Mouse (Mus musculus): Measurements from ENCODE around the gene Prrg1. TPM values are rescaled to one million over a fixed set of nuclear protein-coding genes. Genes with fewer than 3 reads are reported as not detected.
"Not testable (repeated sequence)": the region's sequence is repeated elsewhere in the genome, so short reads cannot be mapped to it uniquely, and the experiment has no call there.

Prrg1 gene
- total RNA-seq (2018; cell fraction: chromatin; rRNA removed), result 10 to 100 TPM in 18 of 26 experiments, 1 to 10 TPM in 8; 1.2 to 33.6 (median 13.8) TPM
- 10 to 100 TPM in 2 of 26 experiments, 1 to 10 TPM in 24; 1.2 to 10.5 (median 4.6) TPM for total RNA-seq (2018; cell fraction: cytosol; rRNA removed)
- 10 to 100 TPM in 13 of 26 experiments, 1 to 10 TPM in 13; 3.6 to 39.7 (median 10.2) TPM for total RNA-seq (2018; cell fraction: nucleus; rRNA removed)
- polyA plus RNA-seq (2018), result 2.9 to 10.1 TPM (median 4.7 TPM) in 3 replicates

DNA sequence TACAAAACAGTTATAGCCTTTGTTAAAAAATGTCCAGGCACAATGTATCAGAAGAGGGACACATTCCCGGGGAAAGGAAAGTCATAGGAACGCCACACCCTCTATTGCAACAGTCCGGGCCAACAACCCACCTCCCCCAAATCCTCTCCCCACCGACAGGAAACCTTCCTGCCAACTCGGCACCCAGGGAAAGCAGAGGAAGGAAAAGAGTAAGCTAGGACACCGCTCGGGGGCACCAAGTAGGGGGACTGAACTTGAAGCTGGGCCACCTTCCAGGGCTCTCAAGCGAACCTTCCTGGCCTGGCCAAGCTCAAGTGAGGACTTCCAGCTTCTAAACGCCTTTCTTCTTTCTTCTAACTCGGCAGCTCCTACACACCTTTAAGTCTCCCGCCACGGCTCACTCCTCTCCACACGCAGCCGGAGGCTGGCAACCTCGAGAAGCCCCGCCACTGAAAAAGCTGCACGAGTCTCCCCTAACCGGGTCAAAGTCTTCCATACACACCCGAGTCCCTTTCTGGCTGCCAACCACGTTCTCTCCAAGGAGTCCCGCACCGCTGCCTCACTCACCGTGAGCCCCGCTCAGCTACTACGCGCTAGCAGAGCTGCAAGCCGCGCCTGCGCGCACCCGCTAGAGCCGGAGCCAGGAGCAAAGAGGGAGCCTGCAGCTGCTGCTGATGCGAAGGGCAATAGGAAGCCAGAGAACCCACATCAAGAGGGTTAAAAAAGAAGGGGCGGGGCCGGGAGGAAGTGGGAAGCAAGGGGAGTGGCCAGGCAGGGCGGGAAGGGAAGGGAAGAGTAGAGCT lies at the start of gene Prrg1:
Gene Prrg1 (minus strand): TSS at position 695 of the 803 bp plus-strand sequence.
- H3K79me2 ChIP-seq (ENCODE audit: inconsistent target), result no peaks in the 10 kb centered on the region
- H3K27ac ChIP-seq, result no peak within 1 kb of the TSS
- H3K4me3 ChIP-seq (ENCODE audit: inconsistent target), result peak within 1 kb of the TSS; percentile 46
- WGBS (ENCODE audit: missing documents), result 20% methylated on average over 34 of the region's 36 CpGs
- no peaks in the 10 kb centered on the region for H3K36me3 ChIP-seq (ENCODE audit: inconsistent target)

- Histone ChIP-seq H3K4me3 (ENCODE audit: inconsistent target) (no peak overlapping the region), H3K36me3 (ENCODE audit: inconsistent target) (no peaks in the 10 kb centered on the region), H3K79me2 (ENCODE audit: inconsistent target) (no peaks in the 10 kb centered on the region), H3K27ac (no peak overlapping the region)
- whole genome bisulfite sequencing (ENCODE audit: missing documents), result 75% methylated on average over 2 of the region's 2 CpGs
Measured at GRCm38 (mm10) chrX:78605814-78606213, 22.1 kb upstream of the Prrg1 start.

- Histone ChIP-seq H3K4me3 (ENCODE audit: inconsistent target) (no peak overlapping the region), H3K79me2 (ENCODE audit: inconsistent target) (no peaks in the 10 kb centered on the region), H3K27ac (no peak overlapping the region), H3K36me3 (ENCODE audit: inconsistent target) (no peaks in the 10 kb centered on the region)
- WGBS (ENCODE audit: missing documents), result 45% methylated on average over 2 of the region's 2 CpGs
Measured at GRCm38 (mm10) chrX:78593138-78593537, 9.4 kb upstream of the Prrg1 start.

DNA sequence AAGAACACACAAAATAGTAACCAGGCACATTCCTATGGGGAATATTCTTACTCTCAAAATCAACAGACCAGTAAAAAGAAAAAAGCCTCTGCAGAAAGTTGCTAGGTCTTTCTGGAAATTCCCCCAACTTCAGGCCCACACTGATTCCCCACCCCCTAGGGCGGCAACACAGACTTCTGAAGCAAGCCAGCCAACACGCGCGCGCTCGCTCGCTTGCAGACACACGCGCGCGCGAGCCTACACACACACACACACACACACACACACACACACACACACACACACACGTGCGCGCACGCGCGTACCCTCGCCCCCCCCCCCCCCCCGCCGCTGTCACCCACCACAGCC lies 868 bp downstream of the Prrg1 start:
- H3K79me2 ChIP-seq (ENCODE audit: inconsistent target), result no peaks in the 10 kb centered on the region
- no peak overlapping the region for H3K27ac ChIP-seq
- peak overlapping the region; percentile 46 for H3K4me3 ChIP-seq (ENCODE audit: inconsistent target)
- WGBS (ENCODE audit: missing documents), result no CpG with 5 or more reads among the region's 21 CpGs
- H3K36me3 ChIP-seq (ENCODE audit: inconsistent target), result no peaks in the 10 kb centered on the region

GRCm38 (mm10) chrX:78563451-78563850 lies 20.2 kb downstream of the Prrg1 start:
- Histone ChIP-seq H3K4me3 (ENCODE audit: inconsistent target) (no peak overlapping the region), H3K27ac (no peak overlapping the region), H3K36me3 (ENCODE audit: inconsistent target) (no peaks in the 10 kb centered on the region), H3K79me2 (ENCODE audit: inconsistent target) (no peaks in the 10 kb centered on the region)
- 68% methylated on average over 2 of the region's 2 CpGs for WGBS (ENCODE audit: missing documents)

DNA sequence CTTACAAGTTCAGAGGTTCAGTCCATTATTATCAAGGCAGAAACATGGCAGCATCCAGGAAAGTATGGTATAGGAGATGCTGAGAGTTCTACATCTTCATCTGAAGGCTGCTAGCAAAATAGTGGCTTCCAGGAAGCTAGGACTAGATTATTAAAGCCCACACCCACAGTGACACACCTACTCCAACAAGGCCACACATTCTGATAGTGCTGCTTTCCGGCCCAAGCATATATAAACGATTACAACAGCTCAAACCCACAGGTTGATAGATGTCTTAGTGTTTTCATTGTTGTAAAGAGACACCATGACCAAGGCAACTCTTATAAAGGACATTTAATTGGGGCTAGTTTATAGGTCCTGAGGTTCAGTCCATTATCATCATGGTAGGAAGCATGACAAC lies 30.3 kb downstream of the Prrg1 start:
- Histone ChIP-seq H3K36me3 (ENCODE audit: inconsistent target) (no peaks in the 10 kb centered on the region), H3K4me3 (ENCODE audit: inconsistent target) (no peak overlapping the region), H3K79me2 (ENCODE audit: inconsistent target) (no peaks in the 10 kb centered on the region), H3K27ac (no peak overlapping the region)
- 85% methylated on average over 2 of the region's 2 CpGs for WGBS (ENCODE audit: missing documents)

DNA sequence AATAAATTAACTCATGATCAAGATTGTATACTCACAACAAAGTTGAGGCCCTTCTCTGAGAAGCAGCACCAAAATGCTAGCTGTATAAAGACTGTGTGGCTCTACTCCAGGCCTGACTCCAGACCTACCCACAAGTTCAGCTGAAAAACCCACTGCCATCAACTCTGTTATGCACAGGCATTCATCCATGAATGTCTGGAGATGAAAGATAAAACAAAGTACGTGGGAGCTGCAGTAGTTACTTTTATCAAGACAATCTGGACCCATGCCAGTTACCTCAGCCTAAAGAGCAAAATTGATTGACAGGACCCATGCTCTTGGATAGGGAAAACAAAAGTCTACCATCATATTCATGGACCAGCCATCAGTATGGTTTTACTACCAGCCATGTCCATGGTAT lies 31.0 kb downstream of the Prrg1 start:
- Histone ChIP-seq H3K4me3 (ENCODE audit: inconsistent target) (no peak overlapping the region), H3K27ac (no peak overlapping the region), H3K36me3 (ENCODE audit: inconsistent target) (no peaks in the 10 kb centered on the region), H3K79me2 (ENCODE audit: inconsistent target) (no peaks in the 10 kb centered on the region)
- WGBS (ENCODE audit: missing documents), result 60% methylated on average over 1 of the region's 1 CpGs

DNA sequence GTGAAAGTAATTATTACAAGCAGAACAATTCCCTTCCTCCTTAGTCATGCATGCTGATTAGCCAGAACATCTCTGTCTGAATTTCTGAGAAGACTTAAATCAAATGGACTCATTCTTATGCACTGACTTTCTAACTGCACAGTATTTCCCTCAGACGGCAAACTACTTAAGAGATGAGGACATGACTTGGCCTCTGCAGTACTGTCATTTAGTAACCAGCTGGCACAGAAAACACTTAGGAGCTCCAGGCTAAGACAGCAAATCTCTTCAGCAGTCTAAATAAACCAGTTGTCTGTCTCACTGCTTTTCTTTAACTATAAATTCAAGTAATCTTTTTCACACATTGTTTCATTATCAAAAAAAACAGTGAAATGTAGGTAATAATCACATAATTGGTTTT lies 36.0 kb downstream of the Prrg1 start:
- WGBS (ENCODE audit: missing documents), result 100% methylated on average over 1 of the region's 1 CpGs
- no peak overlapping the region for H3K27ac ChIP-seq
- no peak overlapping the region for H3K4me3 ChIP-seq (ENCODE audit: inconsistent target)

DNA sequence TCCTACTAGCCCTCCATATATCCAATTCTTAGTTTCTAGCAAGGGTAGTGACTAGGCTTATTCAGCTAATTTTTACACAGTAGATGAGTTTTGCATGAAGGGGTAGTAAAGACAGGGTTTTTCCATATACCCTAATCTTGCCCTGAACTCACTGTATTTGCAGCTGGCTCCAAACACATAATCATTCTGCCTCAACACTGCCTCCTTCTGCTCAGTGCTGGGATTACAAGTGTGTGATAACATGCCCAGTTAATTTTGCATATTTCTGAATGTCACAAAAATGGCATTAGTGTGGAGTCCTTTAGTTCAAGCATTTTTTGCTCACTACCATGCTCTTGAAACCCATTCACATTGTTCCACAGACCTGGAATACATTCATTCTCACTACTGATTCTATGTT lies 44.0 kb downstream of the Prrg1 start:
- H3K79me2 ChIP-seq (ENCODE audit: inconsistent target), result no peaks in the 10 kb centered on the region
- no peaks in the 10 kb centered on the region for H3K36me3 ChIP-seq (ENCODE audit: inconsistent target)
- no peak overlapping the region for H3K27ac ChIP-seq
- no peak overlapping the region for H3K4me3 ChIP-seq (ENCODE audit: inconsistent target)

More for the DNA sequence above, 36.0 kb downstream of the Prrg1 start:
- H3K36me3 ChIP-seq (ENCODE audit: inconsistent target), result no peaks in the 10 kb centered on the region
- H3K79me2 ChIP-seq (ENCODE audit: inconsistent target), result no peaks in the 10 kb centered on the region

DNA sequence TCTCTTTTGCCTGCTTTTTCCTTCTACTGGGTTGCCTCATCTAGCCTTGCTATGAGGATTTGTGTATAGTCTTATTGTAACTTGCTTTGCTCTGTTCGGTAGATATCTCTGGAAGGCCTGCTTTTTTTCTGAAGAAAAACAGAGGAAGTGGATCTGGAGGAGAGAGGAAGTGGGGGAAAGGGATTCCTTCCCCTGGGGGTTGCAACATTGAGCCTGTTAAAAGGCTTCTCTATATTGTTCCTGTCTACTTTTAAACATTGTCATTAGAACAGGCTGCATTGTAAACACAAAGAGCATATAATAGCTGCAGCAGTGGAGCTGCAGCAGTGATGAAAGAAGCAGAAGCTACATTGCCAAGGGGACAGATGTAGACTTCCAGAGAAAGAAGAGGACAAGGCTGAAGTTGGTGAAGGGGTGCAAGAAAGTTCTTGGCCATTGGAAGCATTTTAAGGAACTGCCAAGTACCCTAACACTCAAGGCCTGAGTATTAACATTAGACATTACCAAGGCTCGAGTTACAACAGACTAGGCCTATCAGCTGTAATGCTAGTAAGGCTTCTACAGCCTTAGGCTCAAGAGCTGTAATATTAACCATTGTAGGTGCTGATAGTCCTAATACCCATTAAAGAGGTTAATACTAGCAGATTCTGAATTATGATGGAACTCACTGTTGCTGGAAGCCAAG lies 44.9 kb downstream of the Prrg1 start:
- Histone ChIP-seq H3K4me3 (ENCODE audit: inconsistent target) (no peak overlapping the region), H3K36me3 (ENCODE audit: inconsistent target) (no peaks in the 10 kb centered on the region), H3K27ac (peak overlapping the region; percentile 15; the same call in 1 of the 2 replicates), H3K79me2 (ENCODE audit: inconsistent target) (no peaks in the 10 kb centered on the region)
- WGBS (ENCODE audit: missing documents), result 37% methylated on average over 2 of the region's 2 CpGs

DNA sequence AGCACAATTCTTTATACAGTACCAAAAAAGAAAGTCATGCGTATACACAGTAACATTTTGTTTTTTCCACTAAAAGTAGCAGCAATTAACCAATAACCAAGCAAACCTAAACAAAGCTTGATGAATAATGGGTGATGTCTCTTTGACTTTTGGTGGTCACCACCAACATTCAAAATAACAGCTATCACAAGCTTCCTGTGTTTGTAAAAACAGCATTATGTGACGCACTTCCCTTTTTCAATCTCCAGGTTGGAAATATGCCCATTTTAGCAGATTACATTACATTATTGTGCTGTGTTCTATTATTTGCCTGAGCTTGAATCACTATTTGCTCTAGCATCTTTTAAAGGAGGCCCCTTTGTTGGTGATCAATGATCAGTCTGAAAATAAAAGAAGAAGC lies 65.4 kb downstream of the Prrg1 start:
- Histone ChIP-seq H3K27ac (no peak overlapping the region), H3K36me3 (ENCODE audit: inconsistent target) (no peaks in the 10 kb centered on the region), H3K79me2 (ENCODE audit: inconsistent target) (no peaks in the 10 kb centered on the region), H3K4me3 (ENCODE audit: inconsistent target) (no peak overlapping the region)
- WGBS (ENCODE audit: missing documents), result 78% methylated on average over 2 of the region's 2 CpGs

DNA sequence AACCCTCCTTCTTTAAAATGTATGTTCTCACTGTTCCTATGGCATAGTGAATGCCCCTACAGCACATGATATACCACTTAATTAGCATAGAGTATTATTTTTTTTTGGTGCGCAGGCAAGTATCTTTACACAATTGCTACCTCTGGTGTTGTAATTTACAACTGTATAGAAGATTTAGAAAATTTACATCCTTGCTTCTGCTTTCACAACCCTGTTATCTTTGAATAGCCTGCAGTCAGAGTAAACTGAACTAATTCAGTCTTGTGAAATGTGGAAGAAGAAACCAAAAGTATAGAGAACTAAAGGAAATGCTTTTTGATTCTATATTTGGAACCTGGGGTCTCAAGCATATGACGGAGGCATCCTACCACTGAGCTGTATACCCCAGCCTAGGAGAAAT lies 100.7 kb downstream of the Prrg1 start:
- no peak overlapping the region for H3K27ac ChIP-seq

DNA sequence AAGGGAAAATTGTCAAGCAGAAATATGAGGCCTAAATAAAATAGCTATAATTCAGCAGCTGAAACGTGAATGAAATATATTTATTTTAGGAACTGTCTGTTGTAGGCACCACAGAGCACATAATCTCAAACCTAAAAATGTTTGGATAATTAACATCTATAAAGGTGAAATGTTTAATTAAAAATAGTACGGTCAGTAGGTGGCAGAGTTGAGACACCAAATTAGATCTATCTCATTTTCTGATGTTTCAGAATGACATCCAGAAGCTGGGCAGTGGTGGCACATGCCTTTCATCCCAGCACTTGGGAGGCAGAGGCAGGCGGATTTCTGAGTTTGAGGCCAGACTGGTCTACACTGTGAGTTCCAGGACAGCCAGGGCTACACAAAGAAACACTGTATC lies 104.0 kb downstream of the Prrg1 start:
- WGBS (ENCODE audit: missing documents), result 71% methylated on average over 3 of the region's 3 CpGs
- Histone ChIP-seq H3K36me3 (ENCODE audit: inconsistent target) (no peaks in the 10 kb centered on the region), H3K27ac (no peak overlapping the region), H3K4me3 (ENCODE audit: inconsistent target) (no peak overlapping the region), H3K79me2 (ENCODE audit: inconsistent target) (no peaks in the 10 kb centered on the region)

More for the DNA sequence above, 100.7 kb downstream of the Prrg1 start:
- no peaks in the 10 kb centered on the region for H3K36me3 ChIP-seq (ENCODE audit: inconsistent target)
- WGBS (ENCODE audit: missing documents), result 17% methylated on average over 2 of the region's 2 CpGs
- H3K79me2 ChIP-seq (ENCODE audit: inconsistent target), result no peaks in the 10 kb centered on the region
- no peak overlapping the region for H3K4me3 ChIP-seq (ENCODE audit: inconsistent target)

GRCm38 (mm10) chrX:78434357-78434756 lies 149.3 kb downstream of the Prrg1 start:
- Histone ChIP-seq H3K79me2 (ENCODE audit: inconsistent target) (no peaks in the 10 kb centered on the region), H3K27ac (no peak overlapping the region), H3K4me3 (ENCODE audit: inconsistent target) (no peak overlapping the region), H3K36me3 (ENCODE audit: inconsistent target) (no peaks in the 10 kb centered on the region)
- 82% methylated on average over 6 of the region's 6 CpGs for WGBS (ENCODE audit: missing documents)

- WGBS (ENCODE audit: missing documents), result 79% methylated on average over 2 of the region's 2 CpGs
- not testable (repeated sequence) for H3K79me2 ChIP-seq (ENCODE audit: inconsistent target); H3K27ac ChIP-seq; H3K4me3 ChIP-seq (ENCODE audit: inconsistent target); H3K36me3 ChIP-seq (ENCODE audit: inconsistent target)
Measured at GRCm38 (mm10) chrX:78403346-78403745, 180.3 kb downstream of the Prrg1 start.
